Mouse (Mus musculus): Measurements from ENCODE around the gene Scamp3.

GRCm38 (mm10) chr3:89182531-89183057 lies 5.3 kb downstream of the Scamp3 start:
- no peak for TF ChIP-seq FLI1 (IDR thresholded peaks at IDR 0.05; ENCODE audit: low read length)
- TF ChIP-seq GATA1 (IDR thresholded peaks at IDR 0.05; ENCODE audit: borderline replicate concordance, low read length): no peak
